Mouse (Mus musculus) megakaryocyte, embryonic 14.5 days (primary cell): ENCODE results near the gene Zfp646.

Experiments
- FLI1 ChIP-seq: IDR thresholded peaks from 2 replicates; pipeline ENCODE4 v1.6.1; 2012; ENCODE audit warnings: low read length, inconsistent platforms, mixed read lengths
- GATA1 ChIP-seq: IDR thresholded peaks from 3 replicates; pipeline ENCODE4 v1.6.1; 2012; ENCODE audit warnings: mixed read lengths, low read length, inconsistent platforms, borderline replicate concordance

DNA sequence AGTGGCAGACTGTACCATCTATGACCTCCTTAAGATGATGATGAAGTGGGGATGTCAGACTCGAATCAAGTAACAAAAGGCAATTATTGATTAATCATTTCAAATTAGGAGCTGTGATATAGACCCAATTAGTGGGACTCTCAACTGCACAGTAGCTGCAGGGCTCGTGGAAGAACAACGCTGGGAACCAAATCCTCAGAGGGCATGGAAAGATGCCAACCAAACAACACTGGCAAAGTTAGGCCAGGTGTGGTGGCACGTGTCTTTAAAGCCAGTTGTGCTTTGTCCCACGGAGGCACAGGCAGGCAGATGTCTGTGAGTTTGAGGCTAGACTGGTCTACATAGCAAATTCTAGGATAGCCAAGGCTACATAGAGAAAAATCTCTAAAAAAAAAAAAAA lies 54.6 kb downstream of the Zfp646 start:
- TF ChIP-seq GATA1 (no peak), FLI1 (no peak)
